Mouse (Mus musculus) MEL (cell line): ENCODE results near the gene Ttpal. TPM values are rescaled to one million over a fixed set of nuclear protein-coding genes. Genes with fewer than 3 reads are reported as not detected.

Source experiments
- DNase-seq: peaks from one replicate; pipeline ENCODE4 v3.0.0; 2011; ENCODE audit warnings: low read depth, low spot score
- H3K27ac ChIP-seq: 2 replicates; pipeline ENCODE4 v1.5.1; 2012; ENCODE audit warnings: low read depth, mild to moderate bottlenecking, control low read depth, low read length, moderate library complexity; ENCODE audit not compliant: control insufficient read depth
- H3K27me3 ChIP-seq, 2 experiments: fragments of 150-350 bp in 1 of 2; sonication (generic) in 1 of 2; 2 replicates each; pipeline ENCODE4 v1.6.1; 2012; ENCODE audit warnings: low read length in 2 of 2, mild to moderate bottlenecking in 2 of 2, improper control_type of control experiment in 1 of 2, moderate library complexity in 1 of 2; ENCODE audit not compliant: insufficient read depth in 2 of 2, control insufficient read depth in 1 of 2
- H3K36me3 ChIP-seq, 2 experiments: 2 replicates each; pipeline ENCODE4 v1.6.1; 2012 to 2014; ENCODE audit warnings: low read length in 2 of 2, improper control_type of control experiment in 1 of 2, inconsistent platforms in 1 of 2, mild to moderate bottlenecking in 1 of 2; ENCODE audit not compliant: insufficient read depth in 2 of 2, control insufficient read depth in 1 of 2
- H3K4me1 ChIP-seq, 2 experiments: fragments of 150-350 bp in 1 of 2; sonication (generic) in 1 of 2; 2 replicates each; pipeline ENCODE4 v1.6.1; 2012; ENCODE audit warnings: low read length in 2 of 2, improper control_type of control experiment in 1 of 2, mild to moderate bottlenecking in 1 of 2; ENCODE audit not compliant: insufficient read depth in 2 of 2, control insufficient read depth in 1 of 2
- H3K4me3 ChIP-seq, 2 experiments: fragments of 150-350 bp in 1 of 2; sonication (generic) in 1 of 2; 2 replicates each; pipeline ENCODE4 v1.5.1; 2012; ENCODE audit warnings: low read depth in 2 of 2, low read length in 2 of 2, mild to moderate bottlenecking in 2 of 2, moderate library complexity in 2 of 2, control low read depth in 1 of 2, improper control_type of control experiment in 1 of 2; ENCODE audit not compliant: control insufficient read depth in 1 of 2, insufficient read depth in 1 of 2
- H3K79me2 ChIP-seq: 2 replicates; pipeline ENCODE4 v1.6.1; 2012; ENCODE audit warnings: mild to moderate bottlenecking, low read length, moderate library complexity; ENCODE audit not compliant: control insufficient read depth, poor library complexity, insufficient read depth
- H3K9ac ChIP-seq: 2 replicates; pipeline ENCODE4 v1.6.1; 2012; ENCODE audit warnings: low read depth, mild to moderate bottlenecking, control low read depth, low read length, moderate library complexity; ENCODE audit not compliant: control insufficient read depth, poor library complexity, severe bottlenecking
- H3K9me3 ChIP-seq: fragments of 150-350 bp; sonication (generic); replicated peaks from 2 replicates; pipeline ENCODE4 v1.6.1; 2012; ENCODE audit warnings: mild to moderate bottlenecking, low read length, improper control_type of control experiment, moderate library complexity; ENCODE audit not compliant: insufficient read depth
- CTCF ChIP-seq, 3 experiments: IDR thresholded peaks in 2 of 3; conservative IDR thresholded peaks in 1 of 3; 2 replicates each; pipeline ENCODE4 v1.5.1; 2011 to 2012; ENCODE audit warnings: low read length in 3 of 3, low read depth in 2 of 3, mild to moderate bottlenecking in 2 of 3, improper control_type of control experiment in 1 of 3, inconsistent platforms in 1 of 3, mixed read lengths in 1 of 3, moderate library complexity in 1 of 3; ENCODE audit not compliant: control insufficient read depth in 1 of 3, insufficient read depth in 1 of 3, poor library complexity in 1 of 3, severe bottlenecking in 1 of 3
- E2F4 ChIP-seq: IDR thresholded peaks from 2 replicates; pipeline ENCODE4 v1.6.1; 2011; ENCODE audit warnings: low read depth, low read length, improper control_type of control experiment, borderline replicate concordance
- GABPA ChIP-seq: IDR thresholded peaks from 2 replicates; pipeline ENCODE4 v1.6.1; 2012; ENCODE audit warnings: low read depth, mild to moderate bottlenecking, inconsistent platforms, low read length, improper control_type of control experiment, moderate library complexity
- GATA1 ChIP-seq: IDR thresholded peaks from 2 replicates; pipeline ENCODE4 v1.6.1; 2011; ENCODE audit warnings: low read depth, low read length, improper control_type of control experiment
- JUND ChIP-seq: IDR thresholded peaks from 2 replicates; pipeline ENCODE4 v1.6.1; 2011; ENCODE audit warnings: low read depth, mild to moderate bottlenecking, improper control_type of control experiment, low read length
- KAT2A ChIP-seq: conservative IDR thresholded peaks from 2 replicates; pipeline ENCODE4 v1.6.1; 2012; ENCODE audit warnings: low read depth, low read length, improper control_type of control experiment, inconsistent platforms
- MAFK ChIP-seq: IDR thresholded peaks from 2 replicates; pipeline ENCODE4 v1.6.1; 2011; ENCODE audit warnings: low read depth, mild to moderate bottlenecking, low read length, improper control_type of control experiment, borderline replicate concordance
- MXI1 ChIP-seq: IDR thresholded peaks from 2 replicates; pipeline ENCODE4 v1.6.1; 2011; ENCODE audit warnings: mild to moderate bottlenecking, low read depth, low read length, improper control_type of control experiment
- MYB ChIP-seq: IDR thresholded peaks from 2 replicates; pipeline ENCODE4 v1.6.1; 2011; ENCODE audit warnings: mild to moderate bottlenecking, low read depth, low read length, improper control_type of control experiment
- MYC ChIP-seq: IDR thresholded peaks from 2 replicates; pipeline ENCODE4 v1.6.1; 2011; ENCODE audit warnings: low read depth, mild to moderate bottlenecking, low read length, improper control_type of control experiment, moderate library complexity
- POLR2A ChIP-seq, 2 experiments: IDR thresholded peaks; 2 replicates each; pipeline ENCODE4 v1.6.1; 2011 to 2012; ENCODE audit warnings: low read length in 2 of 2, mild to moderate bottlenecking in 2 of 2, control low read depth in 1 of 2, improper control_type of control experiment in 1 of 2, low read depth in 1 of 2, moderate library complexity in 1 of 2; ENCODE audit not compliant: control insufficient read depth in 1 of 2, insufficient read depth in 1 of 2, poor library complexity in 1 of 2
- RAD21 ChIP-seq: IDR thresholded peaks from 2 replicates; pipeline ENCODE4 v1.6.1; 2011; ENCODE audit warnings: mild to moderate bottlenecking, low read depth, low read length, improper control_type of control experiment
- SMC3 ChIP-seq: IDR thresholded peaks from 2 replicates; pipeline ENCODE4 v1.6.1; 2011; ENCODE audit warnings: low read depth, low read length, improper control_type of control experiment
- TAL1 ChIP-seq: IDR thresholded peaks from 2 replicates; pipeline ENCODE4 v1.6.1; 2012; ENCODE audit warnings: mild to moderate bottlenecking, inconsistent platforms, low read length, moderate library complexity, mixed read lengths
- TBP ChIP-seq: IDR thresholded peaks from 2 replicates; pipeline ENCODE4 v1.8.0; 2011; ENCODE audit warnings: low read depth, low read length, improper control_type of control experiment
- TCF12 ChIP-seq: IDR thresholded peaks from 2 replicates; pipeline ENCODE4 v1.6.1; 2014; ENCODE audit warnings: low read depth, mild to moderate bottlenecking, inconsistent platforms, low read length, improper control_type of control experiment, moderate library complexity
- UBTF ChIP-seq: IDR thresholded peaks from 2 replicates; pipeline ENCODE4 v1.6.1; 2012; ENCODE audit warnings: low read depth, mild to moderate bottlenecking, inconsistent platforms, low read length, improper control_type of control experiment, moderate library complexity, borderline replicate concordance; ENCODE audit not compliant: insufficient read depth
- USF1 ChIP-seq: IDR thresholded peaks from 2 replicates; pipeline ENCODE4 v1.6.1; 2014; ENCODE audit warnings: low read depth, mild to moderate bottlenecking, inconsistent platforms, low read length, improper control_type of control experiment, moderate library complexity
- ZC3H11A ChIP-seq: IDR thresholded peaks from 2 replicates; pipeline ENCODE4 v1.6.1; 2012; ENCODE audit warnings: low read depth, mild to moderate bottlenecking, inconsistent platforms, low read length, improper control_type of control experiment
- ZKSCAN1 ChIP-seq: IDR thresholded peaks from 2 replicates; pipeline ENCODE4 v1.6.1; 2012; ENCODE audit warnings: low read depth, mild to moderate bottlenecking, inconsistent platforms, low read length, improper control_type of control experiment, moderate library complexity
- ZNF384 ChIP-seq: IDR thresholded peaks from 2 replicates; pipeline ENCODE4 v1.6.1; 2012; ENCODE audit warnings: low read depth, mild to moderate bottlenecking, inconsistent platforms, low read length, improper control_type of control experiment
- polyA plus RNA-seq, 2 experiments: library from polyadenylated mRNA; stranded (reverse) in 1 of 2; unstranded in 1 of 2; fragments of >175 nt in 1 of 2; fragments of >200 nt in 1 of 2; gene quantifications; 2 replicates each; pipeline versions ENCODE4 v1.2.1 to v1.2.4; 2012; ENCODE audit warnings: low replicate concordance in 2 of 2, low read depth in 1 of 2; ENCODE audit not compliant: insufficient read length in 2 of 2, insufficient read depth in 1 of 2, missing spikeins in 1 of 2
- total RNA-seq: library from RNA; depleted of rRNA; stranded (reverse); fragments of 300-350 nt; gene quantifications from 2 replicates; pipeline ENCODE4 v1.2.3, GENCODE M21; 2012

Ttpal gene
- total and polyA plus RNA-seq, 3 experiments: 18.9 to 20.4 TPM; not detected in 1

- DNase-seq: no peak
- peaks cover 5 to 17% of the 10 kb centered on the region in 2 experiments; a peak in 3 of 4 replicates for H3K27me3 ChIP-seq
- no peak overlapping the region for H3K27ac ChIP-seq
- H3K9ac ChIP-seq: no peak overlapping the region
- H3K36me3 ChIP-seq: no peaks in the 10 kb centered on the region
- no peaks in the 10 kb centered on the region for H3K79me2 ChIP-seq
- no peaks in the 10 kb centered on the region for H3K4me1 ChIP-seq
- TF ChIP-seq JUND (no peak), ZKSCAN1 (no peak), RAD21 (no peak)
- no peaks in the 10 kb centered on the region for H3K9me3 ChIP-seq
- no peak overlapping the region for H3K4me3 ChIP-seq
Observed at GRCm38 (mm10) chr2:163559236-163559635, 42.9 kb upstream of the Ttpal start.

GRCm38 (mm10) chr2:163560247-163560646 is 41.9 kb upstream of the Ttpal start:
- TF ChIP-seq KAT2A (no peak), GABPA (no peak), POLR2A (IDR thresholded peaks at IDR 0.05; ENCODE audit: control insufficient read depth in 1 of 2, insufficient read depth in 1 of 2, low read depth in 1 of 2, low read length in 2 of 2, poor library complexity in 1 of 2) (no peak), USF1 (no peak), SMC3 (no peak), MYB (no peak), MXI1 (no peak), TBP (no peak), ZNF384 (no peak), MYC (no peak), CTCF (IDR thresholded peaks at IDR 0.05 in 2 of 3, conservative IDR thresholded peaks at IDR 0.05 in 1 of 3; ENCODE audit: control insufficient read depth in 1 of 3, insufficient read depth in 1 of 3, low read depth in 2 of 3, low read length in 3 of 3, poor library complexity in 1 of 3, severe bottlenecking in 1 of 3) (no peak), ZC3H11A (no peak), MAFK (no peak), E2F4 (no peak), UBTF (no peak), TAL1 (no peak), TCF12 (no peak), GATA1 (no peak)
- no peak overlapping the region for H3K27ac ChIP-seq
- H3K9ac ChIP-seq: no peak overlapping the region
- H3K9me3 ChIP-seq: no peaks in the 10 kb centered on the region
- H3K36me3 ChIP-seq: no peaks in the 10 kb centered on the region
- H3K27me3 ChIP-seq: peaks cover 5 to 17% of the 10 kb centered on the region in 2 experiments; a peak in 3 of 4 replicates
- no peak overlapping the region for H3K4me3 ChIP-seq
- no peaks in the 10 kb centered on the region for H3K79me2 ChIP-seq
- DNase-seq: no peak
- H3K4me1 ChIP-seq: no peaks in the 10 kb centered on the region
